Mouse (Mus musculus) thymus, postnatal 0 days (tissue): ENCODE data around the gene Fpr1. TPM values are rescaled to one million over a fixed set of nuclear protein-coding genes. Genes with fewer than 3 reads are reported as not detected.
"Not testable (repeated sequence)": the region's sequence is repeated elsewhere in the genome, so short reads cannot be mapped to it uniquely, and the experiment has no call there.

Experiments used
- DNase-seq: peaks from one replicate; pipeline ENCODE4 v3.0.0-alpha.2; 2015; ENCODE audit warnings: low spot score
- polyA plus RNA-seq: library from polyadenylated mRNA; unstranded; fragments of >200 nt; fragmentation: Nextera tagmentation; extraction: Ambion mirVana; gene quantifications from 2 replicates; pipeline ENCODE4 v1.2.1, GENCODE M21; 2015

Gene Fpr1
- polyA plus RNA-seq, 1 experiment from 2014 or later: 0.36 TPM

DNA sequence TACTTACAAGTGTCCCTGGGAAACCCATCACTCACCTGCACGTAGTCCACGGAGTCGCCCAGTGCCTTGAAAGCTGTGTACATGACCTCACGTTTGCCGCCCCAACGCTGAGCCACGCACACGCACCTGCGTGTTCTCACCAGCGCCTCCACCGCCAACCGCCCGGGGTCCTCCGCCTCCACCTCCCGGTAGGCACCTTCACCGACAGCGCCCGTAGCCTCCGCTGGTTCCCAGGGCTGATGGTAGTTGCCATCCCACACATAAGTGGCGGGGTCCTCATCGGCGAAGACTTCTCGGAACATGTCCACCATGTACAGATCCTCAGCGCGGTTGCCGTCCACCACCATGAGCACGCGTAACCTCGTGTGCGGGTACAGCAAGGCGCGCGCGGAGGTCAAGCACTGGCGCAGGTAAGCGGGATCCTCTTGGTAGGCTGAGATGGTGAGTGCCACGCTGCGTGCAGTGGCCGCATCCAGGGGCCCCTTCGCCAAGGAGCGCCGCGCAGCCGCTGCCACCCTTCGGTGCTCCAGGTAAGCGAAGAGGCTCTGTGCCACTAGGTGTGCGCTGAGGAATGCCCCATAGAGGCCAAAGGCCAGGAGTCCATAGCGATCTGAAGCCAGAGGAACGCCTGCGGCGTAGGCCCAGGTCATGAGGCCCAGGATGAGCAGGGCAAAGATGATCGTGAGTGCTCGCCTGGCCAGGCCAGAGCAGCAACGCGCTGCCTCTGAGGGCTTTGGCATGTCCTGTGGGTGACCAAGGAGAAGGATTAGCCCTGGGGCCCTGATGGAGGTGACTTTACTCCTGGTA, 33.6 kb downstream of the Fpr1 start:
- DNase-seq: no peak

DNA sequence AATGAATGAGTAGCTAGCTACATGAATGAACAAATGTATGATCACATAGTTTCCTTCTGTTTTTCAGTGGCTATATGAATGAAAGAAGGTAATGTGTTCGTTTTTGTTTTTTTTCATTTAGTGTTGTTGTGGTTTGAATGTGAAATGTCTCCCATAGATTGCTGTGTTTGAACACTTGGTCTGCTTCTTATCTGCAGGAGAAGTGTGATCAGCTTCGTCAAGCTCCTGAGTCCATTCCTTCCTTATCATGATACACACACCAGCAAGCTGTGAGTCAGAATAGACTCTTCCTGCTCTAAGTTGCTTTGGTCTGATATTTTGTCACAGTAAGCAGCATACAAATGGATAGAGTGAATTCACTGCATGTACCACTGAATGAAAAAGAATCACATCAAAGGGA, 34.8 kb downstream of the Fpr1 start:
- DNase-seq: no peak

DNA sequence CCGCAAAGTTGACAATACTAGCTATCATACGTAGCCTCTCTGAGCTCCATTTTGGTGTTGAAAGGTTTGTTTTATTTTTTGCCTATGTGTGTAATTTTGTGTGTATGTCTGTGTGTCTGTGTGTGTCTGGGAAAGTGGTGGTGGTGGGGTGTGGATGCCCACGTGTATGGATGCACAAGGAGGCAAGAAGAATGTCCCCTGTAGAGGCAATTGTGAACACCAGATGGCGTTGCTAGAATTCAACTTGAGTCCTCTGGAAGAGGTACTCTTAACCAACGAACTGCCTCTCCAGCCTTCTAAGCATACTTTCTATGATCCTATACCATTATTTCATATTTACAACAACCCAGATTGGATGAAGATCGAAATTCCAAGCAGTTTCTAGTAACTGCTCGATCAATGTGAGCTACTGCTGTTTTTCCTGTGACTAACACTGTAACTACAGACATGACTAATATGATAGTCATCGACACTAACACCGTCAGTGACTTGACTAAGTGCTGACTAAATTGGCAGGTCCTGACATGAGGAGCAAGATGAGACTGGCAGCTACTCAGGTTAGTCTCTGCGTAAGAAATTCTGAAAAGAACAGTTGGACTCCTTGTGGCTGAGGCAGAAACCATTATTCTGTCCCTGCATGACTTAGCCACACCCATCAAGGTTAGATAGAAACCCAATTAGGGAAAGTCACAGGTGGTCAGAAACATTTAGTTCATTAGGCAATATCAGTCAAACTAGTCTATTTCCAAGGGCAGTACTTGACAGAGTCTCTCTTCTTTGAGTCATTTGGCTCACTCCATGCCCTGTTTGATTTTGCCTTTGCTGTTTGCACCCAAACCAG, 38.3 kb downstream of the Fpr1 start:
- DNase-seq: no peak

DNA sequence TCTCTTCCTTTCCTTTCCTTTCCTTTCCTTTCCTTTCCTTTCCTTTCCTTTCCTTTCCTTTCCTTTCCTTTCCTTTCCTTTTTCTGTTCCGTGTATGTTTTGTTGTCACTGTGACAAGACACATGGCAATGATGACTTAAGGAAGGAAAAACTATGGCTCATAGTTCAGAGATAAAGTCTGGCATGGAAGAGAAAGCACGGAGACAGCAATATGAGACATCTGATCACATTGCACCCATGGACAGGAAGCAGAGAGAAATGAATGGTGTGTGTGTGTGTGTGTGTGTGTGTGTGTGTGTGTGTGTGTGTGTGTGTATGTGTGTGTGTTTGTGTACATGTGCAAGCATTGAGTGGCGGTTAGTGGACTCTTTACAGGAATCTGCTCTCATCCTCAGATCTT, 39.1 kb downstream of the Fpr1 start:
- DNase-seq: not testable (repeated sequence)

DNA sequence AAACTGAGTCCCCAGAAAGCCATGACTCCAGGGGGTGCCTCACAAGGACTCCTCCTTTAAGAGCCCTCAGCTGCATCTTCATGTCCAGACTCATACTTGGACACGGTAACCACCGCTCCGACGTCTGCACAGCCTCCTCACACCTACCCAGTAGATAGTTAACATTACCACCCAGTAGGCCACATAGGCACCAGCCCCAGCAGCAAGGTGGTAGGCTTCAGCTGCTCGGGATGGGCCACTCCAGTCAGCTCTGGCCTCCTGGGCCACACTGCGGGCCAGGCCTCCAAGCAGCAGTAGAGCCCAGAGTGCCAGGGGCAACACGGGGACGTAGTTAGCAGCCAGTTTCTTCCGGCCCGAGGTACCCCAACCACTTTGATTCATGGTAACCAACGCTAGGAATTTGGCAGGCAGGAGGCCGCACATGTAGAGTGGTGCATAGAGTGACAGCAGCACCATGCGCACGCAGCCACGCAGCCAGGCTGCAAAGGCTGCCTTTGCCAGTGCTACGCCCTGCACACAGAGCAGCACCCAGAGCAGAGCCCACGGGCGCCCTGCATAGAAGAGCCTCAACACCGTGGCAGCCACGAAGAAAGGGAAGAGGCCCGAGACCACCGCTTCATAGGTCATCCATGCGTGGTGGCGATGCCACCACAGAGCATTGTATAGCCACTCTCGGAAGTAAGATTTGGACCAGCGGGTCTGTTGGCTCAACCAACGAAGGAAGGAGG, 40.0 kb downstream of the Fpr1 start:
- no peak for DNase-seq

DNA sequence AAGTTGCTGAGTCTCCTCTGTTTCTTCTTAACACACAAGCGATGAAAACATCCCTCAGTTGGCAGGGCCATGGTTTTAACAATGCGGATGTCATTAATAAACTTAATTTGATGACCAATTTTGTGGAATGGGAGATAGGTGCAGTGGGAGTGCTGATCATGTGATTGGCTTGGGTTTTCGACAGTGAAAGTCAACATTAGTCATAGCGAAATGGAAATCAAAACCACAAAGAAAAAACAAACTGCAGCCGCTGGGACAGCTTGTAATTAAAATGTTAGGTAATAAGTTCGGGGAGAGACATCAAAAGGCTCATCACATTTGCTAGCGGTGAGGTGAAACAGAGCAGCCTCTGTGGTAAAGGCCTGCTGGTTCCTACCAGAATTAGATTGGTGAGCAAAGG, 42.9 kb downstream of the Fpr1 start:
- DNase-seq: no peak

DNA sequence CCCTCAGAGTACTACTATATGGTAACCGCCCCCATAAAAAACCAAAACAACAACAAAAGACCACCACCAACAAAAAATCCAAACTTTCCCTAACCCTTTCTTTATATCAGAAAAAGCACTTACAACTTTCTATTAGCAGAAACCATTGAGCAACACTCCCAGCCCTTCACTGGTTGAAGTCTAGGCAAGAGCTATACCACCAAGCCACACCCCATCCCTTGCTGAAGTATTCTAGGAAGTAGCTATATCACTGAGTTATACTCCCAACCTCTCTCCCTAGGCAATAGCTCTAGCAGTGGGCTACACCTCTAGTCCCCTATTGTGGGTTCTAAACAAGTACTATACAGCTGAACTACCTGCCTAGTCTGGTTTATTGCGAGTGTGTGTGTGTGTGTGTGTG, 44.5 kb downstream of the Fpr1 start:
- DNase-seq: no peak

DNA sequence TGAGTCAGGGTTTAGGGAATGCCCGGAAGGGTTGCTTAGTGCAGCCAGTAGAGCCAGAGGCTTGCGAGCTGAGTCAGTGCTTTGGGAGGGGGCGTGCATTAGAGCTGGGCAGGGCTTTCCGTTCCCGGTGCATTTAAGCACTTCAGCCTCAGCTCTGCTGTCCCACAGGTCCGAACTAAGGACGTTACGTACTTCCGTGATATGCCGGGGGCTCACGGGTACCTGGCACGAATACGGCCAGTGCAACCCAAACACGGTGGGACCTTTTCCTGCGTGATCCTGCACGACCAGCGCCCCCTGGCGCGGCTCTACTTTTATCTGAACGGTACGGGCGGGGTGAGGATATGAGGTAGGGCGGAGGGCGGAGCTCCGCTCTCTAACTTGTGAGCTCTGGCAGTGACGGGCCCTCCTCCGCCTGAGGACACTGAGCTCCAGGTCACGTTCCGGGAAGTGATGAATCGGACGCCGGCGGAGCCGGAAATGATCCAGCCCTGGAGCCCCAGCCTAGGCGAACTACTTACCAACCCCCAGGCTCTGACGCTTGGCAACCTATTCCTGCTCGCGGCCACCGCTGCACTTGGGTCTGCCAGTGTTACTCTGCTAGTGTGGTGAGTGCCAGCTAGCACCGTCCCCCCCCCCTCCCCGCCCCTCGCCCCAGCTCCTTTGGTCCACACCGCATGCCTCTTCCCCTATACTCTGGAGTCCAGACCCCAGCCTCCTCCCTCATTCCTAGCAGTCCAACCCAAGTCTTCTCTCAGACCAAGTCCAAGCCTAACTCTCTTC, 45.6 kb downstream of the Fpr1 start:
- peak; percentile 96 for DNase-seq

DNA sequence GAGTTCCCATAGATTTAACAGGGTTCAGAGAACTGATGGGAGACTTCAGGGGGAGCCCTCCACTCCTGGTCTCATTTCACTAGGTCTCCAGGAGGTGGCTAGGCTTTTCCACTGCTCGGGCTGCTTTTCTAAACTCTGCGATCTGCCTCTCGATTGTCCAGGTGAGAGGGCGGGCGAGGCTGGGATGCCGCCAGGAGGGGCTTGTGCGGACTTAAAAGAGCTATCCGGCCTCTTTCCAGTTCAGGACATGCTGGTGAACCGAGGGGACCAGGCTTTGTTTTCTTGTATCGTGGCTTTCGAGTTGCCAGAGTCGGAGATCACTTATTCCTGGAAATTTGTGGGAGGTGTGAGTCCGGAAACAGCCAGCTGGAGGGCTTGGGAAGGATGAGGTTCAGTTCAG, 46.3 kb downstream of the Fpr1 start:
- DNase-seq: no peak

DNA sequence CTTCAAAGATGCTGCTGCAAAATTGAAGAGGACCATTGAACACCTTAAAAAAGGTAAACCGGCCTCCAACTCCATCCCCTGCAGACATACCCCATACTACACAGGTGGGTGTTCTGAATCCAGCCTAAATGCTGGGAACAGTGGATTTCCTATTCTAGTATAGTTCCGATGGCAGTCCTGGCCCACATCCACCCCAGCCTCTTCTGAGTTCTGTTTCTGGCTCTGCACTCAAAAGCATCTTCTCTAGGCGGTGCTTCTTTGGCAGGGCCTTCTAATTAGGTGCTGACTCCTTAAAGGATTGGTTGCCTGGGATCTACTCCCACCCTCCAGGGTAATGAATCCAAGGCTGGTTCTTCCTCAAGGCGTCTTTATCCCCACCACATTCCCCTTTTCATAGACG, 47.6 kb downstream of the Fpr1 start:
- no peak for DNase-seq

DNA sequence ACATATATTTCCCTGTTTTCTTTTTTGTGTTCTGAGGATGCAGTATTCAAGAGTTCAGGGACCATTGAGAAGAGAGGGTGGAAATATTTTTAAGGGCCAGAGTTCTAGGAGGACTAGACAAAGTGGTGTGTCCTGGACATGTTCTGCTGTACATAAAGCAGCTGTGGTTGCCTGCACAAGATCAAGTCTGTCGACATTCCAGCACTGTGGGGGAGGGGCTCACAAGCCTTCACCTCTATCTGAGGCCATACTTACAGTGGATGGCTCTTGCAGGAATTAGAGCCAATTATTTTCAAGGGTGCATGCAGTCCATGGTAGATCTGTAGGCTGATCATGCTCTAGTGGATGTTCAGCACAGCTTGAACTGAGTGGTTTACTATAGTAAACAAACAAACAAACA, 48.8 kb downstream of the Fpr1 start:
- no peak for DNase-seq

DNA sequence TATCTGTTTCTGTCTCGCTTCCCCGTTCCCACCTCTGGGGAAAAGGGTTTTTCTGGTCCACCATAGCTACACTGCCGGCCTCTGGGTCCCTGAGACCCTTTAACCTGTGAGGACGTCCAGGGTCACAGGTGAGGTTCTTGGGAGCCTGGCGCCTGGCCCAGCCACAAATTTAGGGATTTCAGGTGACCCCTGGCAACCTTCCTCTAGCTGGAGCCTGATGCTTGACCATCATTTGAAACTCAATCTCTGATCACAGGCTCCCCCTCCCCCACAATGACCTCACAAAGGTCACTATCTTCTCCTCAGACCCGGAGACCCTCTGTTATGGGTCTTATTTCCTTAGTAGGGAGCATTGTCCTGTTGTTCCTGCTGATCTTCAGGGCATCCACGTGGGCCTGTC, 53.0 kb downstream of the Fpr1 start:
- no peak for DNase-seq

DNA sequence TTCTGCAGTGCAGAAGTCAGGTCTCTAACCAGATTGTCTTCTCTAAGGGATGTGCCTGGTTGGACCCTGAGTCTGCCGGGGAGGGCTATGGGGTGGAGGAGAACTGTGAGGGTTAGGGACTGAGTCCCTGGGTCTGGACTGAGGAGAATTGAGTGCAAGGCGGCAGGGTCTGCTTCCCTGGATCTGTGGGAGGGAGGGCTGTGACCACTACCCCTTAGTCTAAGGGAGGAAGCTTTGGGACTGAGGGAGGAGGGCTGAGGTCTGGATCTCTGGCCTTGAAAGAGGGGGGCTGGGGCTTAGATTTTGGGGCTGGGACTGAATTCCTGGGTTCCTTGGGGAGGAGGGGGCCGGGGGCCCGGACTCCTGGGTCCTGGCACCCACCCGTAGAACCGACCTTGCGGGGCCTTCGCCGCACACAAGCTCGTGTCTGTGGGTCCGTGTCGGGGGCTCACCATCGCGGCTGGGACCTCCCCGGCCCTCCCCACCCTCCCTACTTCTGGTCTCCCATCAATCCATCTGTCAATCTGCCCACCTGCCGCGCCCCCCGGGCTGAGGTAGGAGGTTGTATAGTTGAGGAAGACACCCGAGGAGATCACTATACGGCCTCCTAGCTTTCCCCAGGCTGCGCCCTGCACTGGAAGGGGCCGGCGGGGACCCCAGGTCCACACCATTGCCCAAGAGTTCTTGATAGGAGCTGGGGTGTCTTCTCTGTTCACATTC, 53.8 kb downstream of the Fpr1 start:
- no peak for DNase-seq

DNA sequence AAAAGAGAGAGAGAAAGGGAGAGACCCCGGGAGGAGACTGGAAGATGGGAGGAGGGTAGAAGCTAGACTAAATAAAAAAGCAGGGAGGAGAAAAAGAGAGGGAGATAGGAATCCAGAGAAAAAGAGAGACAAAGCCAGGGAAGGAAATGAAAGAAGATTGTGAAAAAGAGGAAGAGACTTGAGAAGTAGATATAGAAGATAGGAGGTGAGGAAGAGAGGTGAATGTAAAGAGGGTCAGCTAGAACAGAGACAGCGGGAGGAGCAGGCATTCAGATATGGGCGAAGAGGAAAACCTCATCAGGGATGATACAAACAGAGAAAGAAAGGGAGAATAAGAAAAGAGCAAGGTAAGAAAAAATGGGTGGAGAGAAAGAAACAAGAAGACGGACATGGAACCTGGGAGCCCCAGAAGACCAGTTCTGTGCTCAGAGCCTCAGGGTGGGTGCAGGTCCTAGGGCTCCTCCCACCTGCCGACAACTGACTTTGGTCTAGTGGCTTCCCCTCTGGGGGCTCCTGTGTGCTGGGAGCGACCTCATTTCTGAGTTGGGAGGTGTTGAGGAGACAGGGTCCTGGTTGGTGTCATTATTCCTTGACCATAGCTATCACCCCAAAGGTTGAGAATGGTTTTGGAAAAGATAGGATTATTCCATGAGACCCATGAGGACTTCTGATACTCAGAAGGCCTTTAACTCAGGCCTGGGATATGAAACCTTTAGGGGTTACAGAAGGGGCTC, 54.5 kb downstream of the Fpr1 start:
- DNase-seq: peak; percentile 4

DNA sequence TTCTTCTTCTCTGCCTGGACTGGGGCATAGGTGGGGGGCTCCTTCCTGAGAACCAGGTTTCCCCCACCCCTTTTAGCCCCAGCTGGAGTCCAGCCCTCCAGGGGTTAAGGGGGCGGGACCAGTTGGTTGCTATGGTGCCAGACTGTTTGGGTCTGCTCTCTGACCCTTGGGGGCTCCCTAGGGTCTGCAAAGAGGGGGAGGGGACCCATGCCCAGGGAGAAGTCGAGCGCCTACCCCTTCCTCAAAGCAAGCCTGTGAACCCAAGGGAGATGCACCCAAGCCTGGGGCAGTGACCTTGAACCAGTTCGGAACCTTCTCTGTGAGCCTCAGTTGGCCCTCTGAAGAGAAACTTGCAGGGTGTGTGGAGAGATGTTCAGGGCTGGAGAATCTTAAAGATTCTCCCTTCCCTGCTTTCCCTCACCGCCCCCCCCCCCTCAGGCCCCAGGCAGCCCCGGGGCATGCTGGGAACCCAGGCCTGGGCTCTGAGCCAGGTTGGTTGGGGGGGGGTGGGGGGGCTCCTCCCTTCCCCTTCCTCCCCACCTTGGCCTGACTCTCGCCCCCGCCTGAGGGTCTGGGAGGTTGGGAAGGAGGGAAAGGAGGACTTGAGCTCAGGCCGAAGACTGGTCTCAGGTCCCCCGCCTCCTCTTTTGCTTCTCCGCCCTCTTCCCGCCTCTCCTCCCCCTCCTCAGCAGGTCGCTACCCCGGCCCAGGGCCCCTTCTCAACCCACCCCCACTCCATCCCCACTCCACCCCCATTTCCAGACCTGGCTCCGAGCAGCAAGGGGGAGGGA, 55.4 kb downstream of the Fpr1 start:
- no peak for DNase-seq

DNA sequence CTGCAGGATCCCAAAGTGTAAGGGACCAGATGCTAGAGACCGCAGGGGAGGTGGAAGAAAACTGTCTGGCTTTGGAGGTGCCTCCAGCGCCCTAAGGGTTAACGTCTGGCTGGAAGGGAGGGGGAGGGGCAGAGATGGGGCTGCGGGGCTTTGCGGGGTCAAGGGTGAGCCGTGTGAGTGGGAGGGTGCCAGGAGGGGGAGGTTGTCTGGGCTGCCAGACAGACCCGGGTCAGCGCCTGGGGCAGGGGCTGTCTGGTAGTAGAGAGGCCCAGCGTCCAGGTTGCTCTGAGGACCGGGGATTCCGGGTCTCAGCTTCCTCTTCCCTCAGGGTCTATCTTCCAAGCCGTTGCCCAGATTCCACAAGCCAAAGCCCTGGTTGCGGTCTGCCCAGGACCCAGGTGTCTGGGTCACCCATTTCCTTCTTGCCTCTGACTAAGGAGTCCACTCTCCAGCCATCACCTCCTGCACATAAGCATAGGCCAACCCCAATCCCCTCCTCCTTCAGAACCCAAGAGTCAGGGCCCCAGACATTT, 56.0 kb downstream of the Fpr1 start:
- no peak for DNase-seq

DNA sequence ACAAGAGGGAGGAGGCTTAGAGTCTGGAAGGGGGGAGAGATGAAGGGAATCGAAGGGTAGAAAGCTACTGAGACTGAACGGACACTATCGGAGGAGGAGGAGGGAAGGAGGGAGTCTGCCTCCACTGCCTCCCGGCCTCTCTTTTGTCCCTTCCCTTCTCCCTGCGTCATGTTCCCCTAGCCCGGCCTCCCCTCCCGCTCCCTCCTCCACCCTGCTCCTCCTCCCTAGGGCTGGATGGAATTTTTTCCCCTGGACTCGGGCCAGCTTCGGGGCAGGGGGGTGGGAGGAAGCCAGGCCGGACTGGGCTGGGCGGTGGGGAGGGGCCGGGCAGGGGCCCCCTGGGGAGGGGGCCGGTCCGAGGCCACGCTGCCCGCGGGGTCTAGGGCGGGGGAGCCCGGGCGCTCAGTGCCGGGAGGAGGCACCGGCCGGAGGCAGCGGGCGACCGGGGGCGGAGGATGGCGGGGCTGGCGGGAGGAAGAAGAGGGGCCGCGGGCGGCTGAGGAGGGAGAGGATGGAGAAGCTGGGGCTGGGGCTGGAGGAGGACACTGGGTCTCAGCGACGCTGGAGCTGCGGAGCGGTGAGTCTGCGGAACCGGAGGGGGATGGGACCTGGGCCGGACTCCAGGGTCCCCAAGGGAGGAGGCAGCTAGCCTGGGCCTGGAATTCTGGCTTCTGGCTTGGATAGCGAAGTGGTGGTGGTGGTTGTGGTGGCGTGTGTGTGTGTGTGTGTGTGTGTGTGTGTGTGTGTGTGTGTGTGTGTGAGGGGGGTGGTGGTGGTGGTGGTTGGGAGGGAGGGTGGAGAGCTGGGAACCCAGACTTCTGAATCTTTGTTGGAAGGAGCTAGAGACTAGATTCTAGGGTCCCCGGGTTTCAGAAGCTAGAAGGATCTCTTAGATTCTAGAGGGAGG, 56.7 kb downstream of the Fpr1 start, which contains the start of gene Spaca6:
Gene Spaca6, plus strand, starts transcription at position 408 of the 907 bp plus-strand sequence.
- no peak for DNase-seq
